Mouse (Mus musculus) ovary, adult 18-20 months (tissue): ENCODE results near the gene Tssk4.
A peak's percentile ranks its signal among the peaks of the same experiment; 100 is the strongest.

ENCODE experiments used
- DNase-seq: peaks from one replicate; pipeline ENCODE4 v3.0.0; 2022; ENCODE audit warnings: low spot score, mixed read lengths

Gene Tssk4

DNA sequence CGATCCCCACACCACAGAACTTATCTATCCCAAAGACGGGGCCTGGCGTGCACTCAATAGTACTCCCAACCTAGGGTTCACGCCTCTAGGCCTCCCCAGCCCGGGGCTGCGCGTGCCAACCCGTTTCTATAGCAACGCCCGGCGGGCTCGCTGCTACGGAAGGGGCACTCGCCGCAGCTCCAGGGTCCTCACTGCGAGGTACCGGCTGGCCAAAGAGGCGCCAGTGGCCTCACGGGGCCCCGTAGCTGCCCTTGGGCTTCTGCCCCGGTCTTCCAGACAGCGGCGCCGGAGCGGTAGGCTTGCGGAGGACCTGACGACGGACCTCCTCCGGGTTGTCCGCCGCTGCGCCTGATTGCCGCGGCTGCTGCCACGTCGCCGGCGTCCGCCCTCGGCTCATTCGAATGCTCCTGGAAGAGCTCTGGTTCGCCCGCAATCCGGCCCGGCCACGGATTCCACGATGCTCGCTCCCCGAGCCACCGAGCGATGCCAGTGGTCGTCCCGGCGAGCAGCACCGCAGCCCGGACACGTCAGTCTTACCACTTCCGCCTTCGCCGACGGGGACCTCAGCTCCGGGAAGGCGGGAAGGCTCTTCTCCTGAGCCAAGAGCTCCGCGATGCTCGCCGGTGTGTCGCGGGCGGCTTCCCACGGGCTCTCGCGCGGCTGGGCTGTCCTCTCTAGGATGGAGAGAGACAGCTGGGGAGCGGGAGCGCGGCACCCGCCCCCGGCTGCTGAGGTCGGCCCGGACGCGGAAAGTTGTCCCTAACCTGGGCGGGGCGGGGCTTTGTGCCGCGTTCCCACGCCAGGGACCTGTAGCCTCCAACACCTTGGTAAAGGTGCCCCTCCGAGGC is 6.7 kb upstream of the Tssk4 start, which contains the start of gene Tm9sf1:
Gene Tm9sf1, minus strand, starts transcription at position 747 of the 848 bp plus-strand sequence.
- DNase-seq = peak; percentile 74

- no peak for DNase-seq
Observed at GRCm38 (mm10) chr14:55644261-55644888, 5.6 kb upstream of the Tssk4 start.

DNA sequence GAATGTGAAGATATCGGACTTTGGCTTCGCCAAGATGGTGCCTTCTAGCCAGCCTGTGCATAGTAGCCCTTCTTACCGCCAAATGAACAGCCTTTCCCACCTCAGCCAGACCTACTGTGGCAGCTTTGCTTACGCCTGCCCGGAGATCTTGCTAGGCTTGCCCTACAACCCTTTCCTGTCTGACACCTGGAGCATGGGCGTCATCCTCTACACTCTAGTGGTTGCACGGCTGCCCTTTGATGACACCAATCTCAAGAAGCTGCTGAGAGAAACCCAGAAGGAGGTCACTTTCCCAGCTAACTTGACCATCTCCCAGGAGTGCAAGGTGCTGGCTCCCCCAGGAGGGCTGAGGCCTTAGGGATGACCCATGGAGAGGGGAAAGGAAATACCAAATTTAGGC is 1.5 kb downstream of the Tssk4 start:
- no peak for DNase-seq

- DNase-seq = no peak
Observed at GRCm38 (mm10) chr14:55656935-55657334, 7.0 kb downstream of the Tssk4 start.

DNA sequence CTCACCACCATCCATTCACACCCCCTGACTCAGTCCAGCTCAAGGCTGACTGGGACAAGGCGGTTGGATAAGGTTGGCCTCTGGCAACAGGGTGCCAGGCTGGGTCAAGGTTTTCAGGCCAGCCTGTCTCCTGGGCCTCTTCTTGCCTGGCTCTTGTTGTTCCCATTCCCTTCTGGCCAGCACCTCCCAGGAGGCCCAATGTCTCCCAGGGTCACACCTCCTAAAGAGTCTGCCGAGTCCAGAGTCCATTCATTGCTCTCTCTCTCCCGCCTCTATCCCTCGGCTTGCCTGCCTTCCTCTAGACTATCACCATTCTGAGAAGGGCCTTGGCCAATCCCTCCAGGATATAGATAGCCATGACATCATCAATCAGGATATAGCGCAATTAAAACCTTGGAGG is 8.0 kb downstream of the Tssk4 start:
- DNase-seq = peak; percentile 25

GRCm38 (mm10) chr14:55659960-55660573 is 10.1 kb downstream of the Tssk4 start, which contains the start of gene Mdp1:
Gene Mdp1, minus strand, starts transcription at chr14:55660508.
- DNase-seq = peak; percentile 66

- no peak for DNase-seq
Observed at GRCm38 (mm10) chr14:55660636-55661035, 10.7 kb downstream of the Tssk4 start.

DNA sequence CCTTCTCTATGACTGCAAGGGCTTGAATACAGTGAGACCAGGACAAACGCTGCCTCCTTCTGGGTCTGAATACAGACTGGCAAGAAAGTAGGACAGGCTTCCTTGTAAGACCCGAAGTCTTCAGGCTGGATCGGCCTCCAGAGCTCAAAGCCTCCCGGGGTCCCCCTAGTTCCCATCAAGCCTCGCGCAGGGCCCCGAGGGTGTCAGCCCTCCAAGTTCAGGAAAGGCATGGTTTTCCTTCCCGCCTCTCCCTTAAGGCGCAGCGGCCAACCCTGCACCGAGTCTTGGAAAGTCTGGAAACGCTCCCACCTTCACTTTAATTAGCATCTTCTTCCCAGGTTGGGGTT is 21.5 kb downstream of the Tssk4 start:
- DNase-seq = peak; percentile 10

DNA sequence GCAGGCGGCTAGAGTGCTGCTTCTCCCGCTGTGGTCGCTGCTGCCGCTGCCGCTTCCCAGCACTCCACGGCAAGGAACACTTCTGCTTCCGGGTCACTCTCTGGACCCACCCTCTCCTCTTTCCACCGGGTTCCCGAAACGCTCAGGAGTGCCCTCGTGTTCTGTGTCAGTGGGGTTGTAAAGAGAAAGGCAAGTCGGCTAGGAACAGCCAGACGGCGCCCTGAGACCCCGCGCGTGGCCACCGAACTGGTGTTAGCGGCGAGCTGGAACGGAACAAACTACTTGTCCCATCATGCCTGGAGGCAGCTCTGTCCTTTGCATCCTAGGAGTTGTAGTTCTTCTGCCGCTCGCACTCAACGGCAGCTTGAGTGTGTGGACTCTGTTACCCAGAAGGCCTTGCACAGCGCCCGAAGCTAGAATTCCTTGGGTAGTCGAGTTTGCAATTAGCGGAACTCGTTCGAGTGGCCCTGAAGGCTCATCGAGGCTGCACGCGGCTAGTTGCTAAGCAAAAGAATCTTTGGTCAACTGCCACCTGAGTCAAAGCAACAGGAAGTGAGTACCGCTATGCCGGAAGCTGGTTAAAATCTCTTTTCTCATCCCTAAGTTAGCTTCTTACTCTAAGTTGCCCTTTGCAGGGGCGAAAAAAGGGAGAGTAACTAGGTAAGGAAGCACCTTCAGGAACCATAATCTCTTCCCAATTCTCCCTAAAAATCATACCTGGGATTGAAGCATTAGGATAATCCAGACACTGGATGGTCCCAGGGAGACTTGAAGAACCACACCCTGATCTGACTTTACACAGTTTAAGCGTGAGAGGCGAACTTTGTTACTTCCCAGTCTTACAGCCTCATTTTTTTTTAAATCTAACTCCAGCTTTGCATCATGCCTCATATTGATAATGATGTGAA is 22.1 kb downstream of the Tssk4 start, which contains the start of the genes Gmpr2 and Nedd8:
Gene Gmpr2, plus strand, starts transcription at position 109 of the 908 bp plus-strand sequence.
Gene Nedd8, minus strand, starts transcription at position 292 of the 908 bp plus-strand sequence.
- DNase-seq = peak; percentile 92

DNA sequence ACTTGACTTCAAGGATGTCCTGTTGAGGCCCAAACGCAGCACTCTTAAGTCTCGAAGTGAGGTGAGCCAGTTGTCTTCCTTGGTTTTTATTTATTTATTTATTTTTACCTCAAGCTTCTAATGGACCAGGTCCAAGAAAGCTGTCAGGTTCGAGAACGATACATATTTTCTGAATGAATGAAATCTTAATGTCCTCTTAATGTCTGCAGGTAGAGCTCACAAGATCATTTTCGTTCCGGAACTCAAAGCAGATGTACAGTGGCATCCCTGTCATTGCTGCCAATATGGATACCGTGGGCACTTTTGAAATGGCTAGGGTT is 22.7 kb downstream of the Tssk4 start:
- DNase-seq = no peak

DNA sequence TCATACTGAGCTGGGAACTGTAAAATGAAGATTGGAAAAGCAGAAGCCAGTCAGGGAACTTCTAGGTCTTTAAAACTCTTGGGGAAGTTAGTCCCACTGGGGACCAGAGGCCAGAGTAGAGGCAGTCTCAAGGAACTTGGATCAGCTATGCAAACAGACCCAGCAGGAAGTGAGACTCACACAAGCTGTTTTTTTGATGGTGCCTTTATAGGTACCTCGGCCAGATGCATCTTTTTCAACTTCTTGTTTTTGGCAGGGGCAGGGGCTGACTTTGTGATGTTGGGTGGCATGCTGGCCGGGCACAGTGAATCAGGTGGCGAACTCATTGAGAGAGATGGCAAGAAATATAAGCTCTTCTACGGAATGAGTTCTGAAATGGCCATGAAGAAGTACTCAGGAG is 27.6 kb downstream of the Tssk4 start:
- DNase-seq = no peak

DNA sequence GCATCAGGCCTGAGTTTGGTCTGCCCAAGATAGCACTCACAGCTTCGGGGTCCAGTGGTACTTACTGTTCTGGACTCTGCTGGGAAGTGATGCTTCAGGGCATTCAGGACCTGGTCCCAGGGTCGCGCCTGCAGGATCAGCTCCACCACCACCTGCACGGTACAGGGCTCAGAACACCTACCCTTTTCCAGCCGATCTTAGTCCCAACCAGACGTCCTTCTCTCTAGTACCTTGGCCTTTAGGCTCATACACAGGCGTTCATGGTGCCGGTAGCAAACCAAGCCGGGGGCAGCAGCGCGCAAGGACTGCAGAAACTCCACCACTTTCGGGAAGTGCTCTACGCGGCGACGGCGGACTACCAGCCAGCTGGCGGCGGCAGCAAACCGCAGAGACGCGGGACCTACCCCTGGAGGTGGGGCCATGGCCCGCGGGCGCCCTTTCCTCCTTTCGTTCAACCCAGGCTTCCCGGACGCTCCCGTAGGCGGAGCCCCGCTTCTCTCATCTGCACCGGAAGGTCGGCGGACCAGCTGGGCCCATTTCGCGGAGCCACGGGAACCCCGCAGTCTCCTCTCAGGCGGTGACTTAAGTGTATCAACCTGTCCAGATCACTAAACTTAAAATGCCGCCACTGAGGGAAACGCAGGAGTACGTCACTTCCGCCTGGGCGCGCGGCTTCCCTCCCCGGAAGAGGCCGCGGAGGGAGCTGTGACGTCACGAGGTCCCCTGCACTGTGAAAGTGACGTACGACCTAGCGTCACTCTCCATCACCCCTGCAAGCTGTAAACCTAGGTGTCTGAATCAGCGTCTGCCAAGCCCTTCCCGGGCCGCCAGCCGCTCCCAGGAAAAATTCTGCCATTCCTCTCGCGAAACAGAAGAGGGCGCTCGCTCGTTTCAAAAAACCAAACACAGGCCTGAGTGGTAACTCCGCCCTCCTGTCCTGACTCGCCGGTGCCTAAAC is 31.5 kb downstream of the Tssk4 start, which contains the start of gene Tinf2:
Gene Tinf2, minus strand, starts transcription at position 661 of the 958 bp plus-strand sequence.
- peak; percentile 90 for DNase-seq

GRCm38 (mm10) chr14:55682118-55682493 is 32.1 kb downstream of the Tssk4 start:
- DNase-seq = no peak

- no peak for DNase-seq
Observed at GRCm38 (mm10) chr14:55689433-55689832, 39.4 kb downstream of the Tssk4 start.

DNA sequence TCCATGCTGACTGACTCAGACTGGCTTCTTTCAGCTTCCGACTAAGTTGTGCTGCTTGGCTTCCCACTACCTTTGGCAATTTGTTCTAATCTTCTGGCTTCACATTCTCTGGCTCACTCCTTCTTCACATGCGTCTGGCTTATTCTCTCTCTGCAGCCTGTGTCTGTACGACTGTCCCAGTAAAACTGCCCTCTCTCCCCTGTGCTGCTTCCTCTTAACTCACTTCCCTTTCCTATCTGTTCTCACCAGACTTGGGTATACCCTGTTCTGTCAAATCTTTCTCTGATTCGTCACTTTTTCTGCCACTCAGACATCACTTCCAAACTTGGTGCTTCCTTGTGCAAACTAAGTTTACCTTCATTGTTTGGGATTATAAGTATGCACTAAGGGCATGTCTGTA is 47.2 kb downstream of the Tssk4 start:
- no peak for DNase-seq

DNA sequence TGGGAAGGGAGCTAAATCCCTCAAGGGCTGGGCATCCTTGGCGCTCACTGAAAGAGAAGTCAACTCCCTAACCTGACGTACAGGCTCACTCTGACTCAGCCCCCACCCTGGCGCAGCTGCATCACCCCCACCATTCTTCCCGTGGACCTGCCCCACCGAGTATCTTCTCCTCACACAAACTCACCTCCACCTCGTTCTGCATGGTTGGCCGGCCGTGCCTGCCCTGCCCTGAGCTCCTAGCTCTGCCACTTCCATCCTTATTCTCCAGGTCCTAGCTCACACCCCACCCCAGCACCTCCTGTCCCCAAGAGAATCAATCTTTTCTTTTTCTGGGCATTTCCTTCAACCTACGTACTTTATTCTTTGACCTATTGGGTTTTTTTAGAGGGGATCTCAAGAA is 51.1 kb downstream of the Tssk4 start:
- no peak for DNase-seq
